Mouse (Mus musculus) thymus, postnatal 4 days (tissue): ENCODE measurements at regions not wholly inside any gene's neighbourhood (a gene's known extent, or its start where the extent isn't known, plus 50 kb on each side); places are given as distances from the start of the nearest gene placed in this dataset.
A peak's percentile ranks its signal among the peaks of the same experiment; 100 is the strongest.

Experiments used
- DNase-seq: peaks from one replicate; pipeline ENCODE4 v3.0.0; 2021

GRCm38 (mm10) chr2:51566554-51567246 lies 60.6 kb upstream of the Tas2r134 start:
- no peak for DNase-seq

- no peak for DNase-seq
Measured at GRCm38 (mm10) chr2:51563881-51564280, 63.4 kb upstream of the Tas2r134 start.

- no peak for DNase-seq
Measured at GRCm38 (mm10) chr2:51563240-51563639, 64.1 kb upstream of the Tas2r134 start.

GRCm38 (mm10) chr2:51550863-51551262 lies 76.4 kb upstream of the Tas2r134 start:
- no peak for DNase-seq

GRCm38 (mm10) chr2:51549125-51549524 lies 78.2 kb upstream of the Tas2r134 start:
- DNase-seq: no peak

- no peak for DNase-seq
Measured at GRCm38 (mm10) chr2:51546181-51546580, 81.1 kb upstream of the Tas2r134 start.

- no peak for DNase-seq
Measured at GRCm38 (mm10) chr2:51543949-51544348, 83.4 kb upstream of the Tas2r134 start.

GRCm38 (mm10) chr2:51542272-51542671 lies 85.0 kb upstream of the Tas2r134 start:
- peak; percentile 52 for DNase-seq

- no peak for DNase-seq
Measured at GRCm38 (mm10) chr2:51532709-51533414, 94.4 kb upstream of the Tas2r134 start.

- no peak for DNase-seq
Measured at GRCm38 (mm10) chr2:51531106-51531839, 96.0 kb upstream of the Tas2r134 start.

- no peak for DNase-seq
Measured at GRCm38 (mm10) chr2:51522766-51523165, 104.5 kb upstream of the Tas2r134 start.

GRCm38 (mm10) chr2:51509220-51510011 lies 117.9 kb upstream of the Tas2r134 start:
- no peak for DNase-seq

- no peak for DNase-seq
Measured at GRCm38 (mm10) chr2:51497896-51498295, 129.4 kb upstream of the Tas2r134 start.

GRCm38 (mm10) chr2:51473753-51474152 lies 153.6 kb upstream of the Tas2r134 start:
- DNase-seq: no peak

GRCm38 (mm10) chr2:51467027-51467694 lies 160.2 kb upstream of the Tas2r134 start:
- no peak for DNase-seq

GRCm38 (mm10) chr2:51466003-51466402 lies 161.3 kb upstream of the Tas2r134 start:
- DNase-seq: no peak

GRCm38 (mm10) chr2:51465576-51465975 lies 161.7 kb upstream of the Tas2r134 start:
- no peak for DNase-seq

GRCm38 (mm10) chr2:51464356-51464755 lies 163.0 kb upstream of the Tas2r134 start:
- no peak for DNase-seq

GRCm38 (mm10) chr2:51460896-51461295 lies 166.4 kb upstream of the Tas2r134 start:
- no peak for DNase-seq

GRCm38 (mm10) chr2:51459486-51459885 lies 167.8 kb upstream of the Tas2r134 start:
- no peak for DNase-seq

- DNase-seq: no peak
Measured at GRCm38 (mm10) chr2:51457717-51458116, 169.6 kb upstream of the Tas2r134 start.

- no peak for DNase-seq
Measured at GRCm38 (mm10) chr2:51452816-51453215, 174.5 kb upstream of the Tas2r134 start.
